Mouse (Mus musculus): ENCODE data around the gene Rhcg.

DNA sequence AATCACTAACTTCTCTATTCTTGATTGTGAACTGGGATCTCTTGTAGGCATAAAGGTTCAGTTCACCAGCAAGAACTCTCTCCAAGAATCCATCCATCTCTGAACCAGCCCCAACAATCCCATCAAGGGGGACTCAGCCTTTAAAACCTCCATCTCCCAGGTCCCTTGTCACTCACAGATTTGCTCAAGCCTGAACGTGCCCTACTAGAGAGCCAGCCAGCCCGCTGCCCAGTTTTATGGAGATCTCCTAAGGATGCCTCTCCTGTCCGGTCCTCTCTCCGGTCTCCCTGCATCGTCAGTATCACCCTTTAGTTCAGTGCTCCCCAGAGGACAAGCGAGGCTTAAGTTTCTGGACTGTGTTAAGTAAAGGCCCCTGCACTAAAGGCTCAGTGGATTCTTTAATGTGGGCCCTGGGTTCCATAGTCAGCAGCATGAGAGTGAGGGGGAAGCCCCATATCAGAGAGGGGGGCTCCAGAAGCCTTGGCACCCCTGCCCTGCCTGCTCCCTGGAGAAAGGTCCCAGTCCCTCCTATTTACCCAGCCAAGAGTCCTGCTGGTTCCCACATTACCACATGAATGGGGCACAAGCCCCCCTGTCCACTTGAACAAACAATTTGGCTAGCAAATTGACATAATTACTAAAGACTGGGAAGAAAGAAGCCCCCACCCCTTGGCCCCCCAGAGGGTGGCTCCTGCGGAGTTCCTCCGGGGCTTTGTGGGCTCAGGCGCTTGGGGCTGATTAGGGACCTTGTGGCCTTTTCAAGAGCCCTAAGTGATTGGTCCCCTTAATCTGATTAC lies 27.5 kb downstream of the Rhcg start:
- TF ChIP-seq POLR2A (IDR thresholded peaks at IDR 0.05; ENCODE audit: borderline replicate concordance, extremely low read depth, insufficient read depth, insufficient read length, poor library complexity, severe bottlenecking) (no peak), CTCF (IDR thresholded peaks at IDR 0.05; ENCODE audit: borderline replicate concordance, extremely low read depth, insufficient read depth, insufficient read length) (no peak)

All from brain, embryonic 14.5 days (tissue).